Comparison of ENCODE assay signal across 10 mouse cellular contexts in the genomic region with DNA sequence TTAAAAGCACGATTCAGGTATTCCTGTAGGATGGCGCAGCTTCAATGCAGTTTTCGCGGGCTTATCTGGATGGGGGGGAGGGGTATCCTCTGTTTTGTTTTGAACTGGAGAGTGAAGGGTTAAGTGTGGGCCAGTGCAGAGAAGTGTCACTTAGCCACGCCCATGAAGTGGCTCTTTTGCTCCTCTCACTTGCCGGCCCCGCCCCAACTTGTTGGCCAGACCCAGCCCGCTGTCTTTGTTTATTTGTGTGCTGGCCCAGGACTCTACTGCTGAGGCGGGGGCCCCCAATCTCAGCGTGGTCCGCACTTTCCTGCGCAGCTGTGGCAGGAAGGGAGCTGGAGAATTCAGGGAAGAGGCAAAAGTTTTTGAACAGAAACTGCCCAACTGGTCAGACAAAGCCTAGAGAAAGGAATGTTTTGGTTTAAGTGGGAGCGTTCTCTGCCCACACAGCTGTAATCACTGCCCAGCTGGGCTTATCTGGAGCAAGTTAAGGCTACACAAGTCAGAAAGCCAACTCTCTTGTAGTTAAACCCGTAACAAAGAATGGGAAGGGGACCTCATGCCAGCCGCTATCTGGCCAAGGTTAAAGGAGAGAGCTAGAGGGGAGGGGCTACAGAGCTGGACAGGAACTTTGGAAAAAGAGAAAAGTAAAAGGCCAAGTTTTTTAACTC. TPM values are rescaled to one million over a fixed set of nuclear protein-coding genes. Genes with fewer than 3 reads are reported as not detected.
DNase-seq lines count a peak whose midpoint lies in the region; ATAC-seq and TF ChIP-seq lines count a peak whose summit lies in the region.
"Had no signal": no experiment of that assay in that cellular context is flagged by ENCODE, and none has a peak within 500 bp of the region (broad histone marks: within the 10 kb centered on the region; RNA-seq: fewer than 3 reads in every experiment).

No protein-coding gene starts in this region.

- no peak for TF ChIP-seq CTCF in kidney, adult 2 months (conservative IDR thresholded peaks at IDR 0.05; ENCODE audit: insufficient read depth, insufficient read length, low read depth, low read length)
- TF ChIP-seq CTCF in stomach, postnatal 0 days (IDR thresholded peaks at IDR 0.05; ENCODE audit: low read depth), result no peak

- peak overlapping the region; percentile 52; the same call in 1 of the 2 replicates for H3K4me3 ChIP-seq in kidney, adult 2 months (ENCODE audit: insufficient read depth, low read depth, low read length)
- H3K4me3 ChIP-seq in embryonic facial prominence, embryonic 14.5 days (ENCODE audit: low read depth, low read length), result peak overlapping the region; percentile 13; the same call in 1 of the 2 replicates
- H3K4me3 ChIP-seq in hindbrain, embryonic 16.5 days (ENCODE audit: low read length), result peak overlapping the region; percentile 18
- H3K4me3 ChIP-seq in lung, embryonic 16.5 days (ENCODE audit: low read length), result peak overlapping the region; percentile 26
- peak overlapping the region; percentile 6; the same call in 1 of the 2 replicates for H3K4me3 ChIP-seq in stomach, postnatal 0 days (ENCODE audit: low read depth, low read length)

- peak overlapping the region; percentile 34 for H3K4me2 ChIP-seq in embryonic facial prominence, embryonic 14.5 days (ENCODE audit: low read depth, low read length)
- H3K4me2 ChIP-seq in hindbrain, embryonic 16.5 days (ENCODE audit: low read length), result peak overlapping the region; percentile 47
- peak overlapping the region; percentile 32 for H3K4me2 ChIP-seq in lung, embryonic 16.5 days (ENCODE audit: low read depth, low read length)
- H3K4me2 ChIP-seq in stomach, postnatal 0 days (replicated peaks; ENCODE audit: low read depth), result peak overlapping the region; percentile 23

- peak overlapping the region; percentile 31; the same call in 1 of the 2 replicates for H3K27ac ChIP-seq in kidney, adult 2 months (ENCODE audit: insufficient read depth, low read depth, low read length)
- H3K27ac ChIP-seq in embryonic facial prominence, embryonic 14.5 days (replicated peaks; ENCODE audit: low read depth, low read length), result no peak overlapping the region
- H3K27ac ChIP-seq in hindbrain, embryonic 16.5 days (ENCODE audit: low read depth, low read length), result no peak overlapping the region
- peak overlapping the region; percentile 39; the same call in 1 of the 2 replicates for H3K27ac ChIP-seq in lung, embryonic 16.5 days (ENCODE audit: low read length)
- H3K27ac ChIP-seq in stomach, postnatal 0 days (replicated peaks), result no peak overlapping the region

- no peak for TF ChIP-seq EP300 in stomach, postnatal 0 days (optimal IDR thresholded peaks at IDR 0.05)

- TF ChIP-seq POLR2A in kidney, adult 2 months (IDR thresholded peaks at IDR 0.05; ENCODE audit: low read depth, low read length), result no peak

- no peak overlapping the region for H3K9ac ChIP-seq in embryonic facial prominence, embryonic 14.5 days (ENCODE audit: low read depth, low read length)
- no peak overlapping the region for H3K9ac ChIP-seq in hindbrain, embryonic 16.5 days (ENCODE audit: low read depth, low read length)
- no peak overlapping the region for H3K9ac ChIP-seq in lung, embryonic 16.5 days (ENCODE audit: low read length)
- no peak overlapping the region for H3K9ac ChIP-seq in stomach, postnatal 0 days (ENCODE audit: low read length)

- no peaks in the 10 kb centered on the region for H3K36me3 ChIP-seq in kidney, adult 2 months (ENCODE audit: control insufficient read depth, insufficient read depth, low read length)
- no peaks in the 10 kb centered on the region for H3K36me3 ChIP-seq in embryonic facial prominence, embryonic 14.5 days (ENCODE audit: control insufficient read depth, insufficient read depth, low read length)
- no peaks in the 10 kb centered on the region for H3K36me3 ChIP-seq in hindbrain, embryonic 16.5 days (ENCODE audit: control insufficient read depth, insufficient read depth, low read length)
- no peaks in the 10 kb centered on the region for H3K36me3 ChIP-seq in lung, embryonic 16.5 days (ENCODE audit: control insufficient read depth, insufficient read depth, low read length)
- H3K36me3 ChIP-seq in stomach, postnatal 0 days (ENCODE audit: control insufficient read depth, insufficient read depth, low read length), result no peaks in the 10 kb centered on the region

- H3K9me3 ChIP-seq in embryonic facial prominence, embryonic 14.5 days (ENCODE audit: control insufficient read depth, low read length), result no peaks in the 10 kb centered on the region
- no peaks in the 10 kb centered on the region for H3K9me3 ChIP-seq in hindbrain, embryonic 16.5 days (ENCODE audit: control insufficient read depth, low read length)
- no peaks in the 10 kb centered on the region for H3K9me3 ChIP-seq in lung, embryonic 16.5 days (ENCODE audit: control insufficient read depth, low read length)
- H3K9me3 ChIP-seq in stomach, postnatal 0 days (ENCODE audit: control insufficient read depth, low read length), result no peaks in the 10 kb centered on the region

- 1% methylated on average over 15 of the region's 15 CpGs for WGBS in kidney, adult 2 months
- WGBS in embryonic facial prominence, embryonic 14.5 days, result 0% methylated on average over 5 of the region's 15 CpGs
- WGBS in hindbrain, embryonic 16.5 days, result 0% methylated on average over 11 of the region's 15 CpGs
- WGBS in lung, embryonic 16.5 days, result 0% methylated on average over 7 of the region's 15 CpGs
- 2% methylated on average over 9 of the region's 15 CpGs for WGBS in stomach, postnatal 0 days

- peak; percentile 53; the same call in 1 of the 2 replicates for ATAC-seq in embryonic facial prominence, embryonic 14.5 days (ENCODE audit: low read depth)
- peak; percentile 83 for ATAC-seq in hindbrain, embryonic 16.5 days
- ATAC-seq in lung, embryonic 16.5 days (ENCODE audit: low read depth), result peak; percentile 94
- ATAC-seq in stomach, postnatal 0 days (ENCODE audit: low FRiP score, low TSS enrichment), result peak; percentile 35; the same call in 1 of the 2 replicates

- peak; percentile 51 for DNase-seq in kidney, adult 2 months
- DNase-seq in kidney, adult 11 months, result no peak
- peak; percentile 47 for DNase-seq in embryonic facial prominence, embryonic 14.5 days (ENCODE audit: low spot score)
- DNase-seq in stomach, postnatal 0 days (ENCODE audit: low spot score), result peak; percentile 13
- DNase-seq in left cerebral cortex, adult 18-20 months (ENCODE audit: low spot score in 2 of 2), result no peak
- no peak for DNase-seq in spleen, adult 18-20 months

- no peaks in the 10 kb centered on the region for H3K27me3 ChIP-seq in kidney, adult 2 months (replicated peaks; ENCODE audit: control insufficient read depth, insufficient read depth, low read length)
- H3K27me3 ChIP-seq in embryonic facial prominence, embryonic 14.5 days (replicated peaks; ENCODE audit: control insufficient read depth, insufficient read depth, low read length), result no peaks in the 10 kb centered on the region
- no peaks in the 10 kb centered on the region for H3K27me3 ChIP-seq in hindbrain, embryonic 16.5 days (replicated peaks; ENCODE audit: control insufficient read depth, insufficient read depth, low read length)
- H3K27me3 ChIP-seq in lung, embryonic 16.5 days (ENCODE audit: control insufficient read depth, insufficient read depth, low read depth, low read length), result no peaks in the 10 kb centered on the region
- H3K27me3 ChIP-seq in stomach, postnatal 0 days (ENCODE audit: control insufficient read depth, insufficient read depth, low read length), result no peaks in the 10 kb centered on the region

- no peaks in the 10 kb centered on the region for H3K4me1 ChIP-seq in kidney, adult 2 months (ENCODE audit: control insufficient read depth, insufficient read depth, low read length)
- no peaks in the 10 kb centered on the region for H3K4me1 ChIP-seq in embryonic facial prominence, embryonic 14.5 days (ENCODE audit: control insufficient read depth, insufficient read depth, low read length)
- no peaks in the 10 kb centered on the region for H3K4me1 ChIP-seq in hindbrain, embryonic 16.5 days (ENCODE audit: control insufficient read depth, insufficient read depth, low read depth, low read length)
- H3K4me1 ChIP-seq in lung, embryonic 16.5 days (replicated peaks; ENCODE audit: control insufficient read depth, insufficient read depth, low read length), result no peaks in the 10 kb centered on the region
- no peaks in the 10 kb centered on the region for H3K4me1 ChIP-seq in stomach, postnatal 0 days (replicated peaks; ENCODE audit: control insufficient read depth, insufficient read depth)

RNA-seq across cellular contexts. Expression of gene Uba1y, which starts 9.3 kb away (rescaled TPM):
- not detected in 2 replicates for polyA plus RNA-seq in kidney, adult 2 months (2012; rRNA removed)
- polyA plus RNA-seq in embryonic facial prominence, embryonic 14.5 days (2014; fragmentation: Nextera tagmentation; extraction: Ambion mirVana), result not detected in 2 replicates
- 0.05 and 0.26 TPM in 2 replicates for polyA plus RNA-seq in hindbrain, embryonic 16.5 days (2015; fragmentation: Nextera tagmentation; extraction: Ambion mirVana)
- polyA plus RNA-seq in lung, embryonic 16.5 days (2015; fragmentation: Nextera tagmentation; extraction: Ambion mirVana), result not detected in 2 replicates
- polyA plus RNA-seq in stomach, postnatal 0 days (2015; fragmentation: Nextera tagmentation; extraction: Ambion mirVana), result not detected in 2 replicates
- not detected for total RNA-seq in left cerebral cortex, adult 18-20 months (2021)
- total RNA-seq: gastrocnemius, postnatal 4 days; neutrophil, adult 5-6 weeks had no signal

RNA-seq across cellular contexts. Expression of gene Zfy1, which starts 11.9 kb away (rescaled TPM):
- polyA plus RNA-seq in kidney, adult 2 months (2012; rRNA removed), result not detected in 2 replicates
- not detected in 2 replicates for polyA plus RNA-seq in embryonic facial prominence, embryonic 14.5 days (2014; fragmentation: Nextera tagmentation; extraction: Ambion mirVana)
- not detected in 2 replicates for polyA plus RNA-seq in hindbrain, embryonic 16.5 days (2015; fragmentation: Nextera tagmentation; extraction: Ambion mirVana)
- polyA plus RNA-seq in lung, embryonic 16.5 days (2015; fragmentation: Nextera tagmentation; extraction: Ambion mirVana), result not detected in 2 replicates
- not detected in 2 replicates for polyA plus RNA-seq in stomach, postnatal 0 days (2015; fragmentation: Nextera tagmentation; extraction: Ambion mirVana)
- total RNA-seq in left cerebral cortex, adult 18-20 months (2021), result not detected
- total RNA-seq: gastrocnemius, postnatal 4 days; neutrophil, adult 5-6 weeks had no signal

Comparison
In these comparisons a context has a peak if more than half of its experiments do, and no peak if none do; other contexts are left out.
1. DNase-seq: peak in kidney, adult 2 months (single experiment), embryonic facial prominence, embryonic 14.5 days (single experiment) and stomach, postnatal 0 days (single experiment); none in kidney, adult 11 months (single experiment), left cerebral cortex, adult 18-20 months (0 of 2) and spleen, adult 18-20 months (0 of 2).
2. H3K27ac ChIP-seq: peak in kidney, adult 2 months (single experiment) and lung, embryonic 16.5 days (single experiment); none in embryonic facial prominence, embryonic 14.5 days (single experiment), hindbrain, embryonic 16.5 days (single experiment) and stomach, postnatal 0 days (single experiment).
3. ATAC-seq: peak in every context shown above with its lines; median percentile 94 in lung, embryonic 16.5 days; 83 in hindbrain, embryonic 16.5 days; 53 in embryonic facial prominence, embryonic 14.5 days; 35 in stomach, postnatal 0 days.
4. Peak in every context shown above with its lines, with median percentiles within 50 percentile points of each other: H3K4me3 ChIP-seq and H3K4me2 ChIP-seq.